Mouse (Mus musculus) heart, postnatal 0 days (tissue): ENCODE data around the gene Cntnap5a. TPM values are rescaled to one million over a fixed set of nuclear protein-coding genes. Genes with fewer than 3 reads are reported as not detected.

ENCODE experiments used
- ATAC-seq: fragments of 200-750 bp; cut with Nextera tagmentation; 2 replicates; pipeline ENCODE4 v1.8.0; 2017; ENCODE audit warnings: low read depth, moderate number of reproducible peaks, moderate library complexity; ENCODE audit not compliant: insufficient read depth
- DNase-seq: peaks from one replicate; pipeline ENCODE4 v3.0.0-alpha.2; 2016; ENCODE audit warnings: low spot score
- H3K27ac ChIP-seq: fragments of 300-500 bp; sonication (generic); 2 replicates; pipeline ENCODE4 v1.5.1; 2014; ENCODE audit warnings: low read depth, mild to moderate bottlenecking
- H3K27me3 ChIP-seq: fragments of 300-500 bp; sonication (generic); 2 replicates; pipeline ENCODE4 v1.6.1; 2014; ENCODE audit warnings: low read length, mixed read lengths; ENCODE audit not compliant: control insufficient read depth, insufficient read depth
- H3K36me3 ChIP-seq: fragments of 300-500 bp; sonication (generic); replicated peaks from 2 replicates; pipeline ENCODE4 v1.6.1; 2014; ENCODE audit warnings: low read length, mixed read lengths; ENCODE audit not compliant: control insufficient read depth, insufficient read depth
- H3K4me1 ChIP-seq: fragments of 300-500 bp; sonication (generic); 2 replicates; pipeline ENCODE4 v1.6.1; 2014; ENCODE audit warnings: antibody characterized with exemption; ENCODE audit not compliant: control insufficient read depth, insufficient read depth
- H3K4me2 ChIP-seq: fragments of 300-500 bp; sonication (generic); 2 replicates; pipeline ENCODE4 v1.6.1; 2014; ENCODE audit warnings: low read depth, mild to moderate bottlenecking, low read length, moderate library complexity
- H3K4me3 ChIP-seq: fragments of 300-500 bp; sonication (generic); 2 replicates; pipeline ENCODE4 v1.5.1; 2014; ENCODE audit warnings: low read depth, low read length
- H3K9ac ChIP-seq: fragments of 300-500 bp; sonication (generic); replicated peaks from 2 replicates; pipeline ENCODE4 v1.6.1; 2014; ENCODE audit warnings: low read depth, low read length, mixed read lengths
- H3K9me3 ChIP-seq: fragments of 300-500 bp; sonication (generic); replicated peaks from 2 replicates; pipeline ENCODE4 v1.6.1; 2016; ENCODE audit warnings: low read length; ENCODE audit not compliant: control insufficient read depth
- CTCF ChIP-seq: IDR thresholded peaks from 2 replicates; pipeline ENCODE4 v1.5.1; 2016; ENCODE audit warnings: antibody characterized with exemption, control low read depth, low read depth
- EP300 ChIP-seq: IDR thresholded peaks from 2 replicates; pipeline ENCODE4 v1.6.1; 2016; ENCODE audit warnings: antibody characterized with exemption, low read depth
- WGBS: fragments of 180-500 bp; shearing (Covaris S2); extraction: QIAGEN DNeasy Blood & Tissue Kit; methylation state at CpG from one replicate; pipeline ENCODE4 v1.1.7; 2014; 5-methylcytosine and 5-hydroxymethylcytosine counted together
- microRNA-seq: library from miRNA; unstranded; fragments of <30 nt; microRNA quantifications from one replicate; pipeline ENCODE4, GENCODE M21; 2016
- polyA plus RNA-seq: library from polyadenylated mRNA; unstranded; fragments of >200 nt; fragmentation: Nextera tagmentation; extraction: Ambion mirVana; gene quantifications from 2 replicates; pipeline ENCODE4 v1.2.1, GENCODE M21; 2015
- total RNA-seq: library from RNA; depleted of rRNA; stranded (reverse); fragments of >200 nt; gene quantifications from 2 replicates; pipeline ENCODE4 v1.2.3, GENCODE M21; 2014; ENCODE audit warnings: low replicate concordance

The Cntnap5a gene
- total and polyA plus RNA-seq, 2 experiments from 2014 or later: not detected

DNA sequence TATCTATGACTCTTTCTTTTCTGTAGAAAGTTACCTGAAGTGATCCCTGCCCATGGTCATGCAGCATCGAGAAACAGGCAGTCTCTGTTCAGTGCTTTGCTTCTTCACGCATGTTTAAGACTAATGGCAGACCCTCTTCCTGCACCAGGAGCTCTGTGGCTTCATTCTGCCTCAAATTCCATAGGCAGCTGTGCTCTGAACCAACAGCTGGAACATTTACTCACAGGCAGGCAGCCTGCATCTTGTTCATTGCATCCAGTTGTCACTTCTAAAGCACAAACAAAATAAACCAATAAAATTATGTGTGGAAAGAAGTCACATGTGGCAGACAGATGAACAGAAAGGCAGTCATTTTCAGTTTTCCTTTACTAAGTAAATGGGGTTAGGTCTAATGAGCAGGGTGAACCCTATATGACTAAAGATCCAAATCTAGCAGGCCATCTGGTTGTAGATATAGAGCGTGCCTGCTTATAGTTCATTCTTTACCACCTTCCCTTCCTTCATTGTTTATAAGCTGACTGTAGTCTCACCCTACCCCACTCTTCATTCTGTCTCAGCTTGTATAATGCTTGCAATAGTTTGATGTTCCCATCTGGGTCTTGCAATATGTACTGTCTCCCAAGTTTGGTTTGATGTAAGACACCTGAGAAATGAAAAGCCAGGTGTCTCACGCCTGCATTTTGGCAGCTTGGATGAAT is 893.6 kb downstream of the Cntnap5a start:
- 57% methylated on average over 4 of the region's 4 CpGs for WGBS
- DNase-seq (no peak), ATAC-seq (no peak)
- H3K27me3 ChIP-seq: no peaks in the 10 kb centered on the region
- no peaks in the 10 kb centered on the region for H3K36me3 ChIP-seq
- no peak overlapping the region for H3K27ac ChIP-seq
- TF ChIP-seq CTCF: no peak
- TF ChIP-seq EP300: no peak
- no peaks in the 10 kb centered on the region for H3K9me3 ChIP-seq
- H3K9ac ChIP-seq: no peak overlapping the region
- H3K4me1 ChIP-seq: no peaks in the 10 kb centered on the region
- no peak overlapping the region for H3K4me2 ChIP-seq
- H3K4me3 ChIP-seq: no peak overlapping the region

DNA sequence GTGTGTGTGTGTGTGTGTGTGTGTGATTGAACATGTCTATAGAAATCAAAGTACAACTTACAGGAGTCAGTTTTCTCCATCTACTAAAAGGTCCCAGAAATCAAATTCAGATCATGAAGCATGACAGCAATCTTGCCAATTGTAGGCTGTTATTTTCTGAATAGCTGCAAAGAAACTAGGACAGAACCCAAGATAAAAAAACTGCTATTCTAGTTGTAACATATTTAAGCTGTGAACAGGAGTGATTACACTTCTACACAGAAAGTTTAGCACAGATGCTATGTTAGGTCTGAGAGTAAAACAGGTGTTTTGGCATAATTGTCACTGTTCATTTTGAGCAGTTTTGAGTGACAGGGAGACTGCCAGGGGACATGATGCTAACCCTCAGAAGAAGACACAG is 931.7 kb downstream of the Cntnap5a start:
- Histone ChIP-seq H3K27ac (no peak overlapping the region), H3K9me3 (peaks cover 3% of the 10 kb centered on the region; the same call in 1 of the 2 replicates), H3K36me3 (no peaks in the 10 kb centered on the region), H3K9ac (no peak overlapping the region), H3K4me1 (no peaks in the 10 kb centered on the region), H3K4me3 (no peak overlapping the region), H3K27me3 (no peaks in the 10 kb centered on the region), H3K4me2 (no peak overlapping the region)
- TF ChIP-seq CTCF (no peak), EP300 (no peak)
- ATAC-seq: no peak
- DNase-seq: no peak

Small RNAs within 50 kb of the gene (microRNA-seq; reads per million reads assigned to microRNA genes)
- gene Gm23393: not detected
